Mouse (Mus musculus): Measurements from ENCODE around the gene 9530003J23Rik.
"Not testable (repeated sequence)": the region's sequence is repeated elsewhere in the genome, so short reads cannot be mapped to it uniquely, and the experiment has no call there.

9530003J23Rik gene

DNA sequence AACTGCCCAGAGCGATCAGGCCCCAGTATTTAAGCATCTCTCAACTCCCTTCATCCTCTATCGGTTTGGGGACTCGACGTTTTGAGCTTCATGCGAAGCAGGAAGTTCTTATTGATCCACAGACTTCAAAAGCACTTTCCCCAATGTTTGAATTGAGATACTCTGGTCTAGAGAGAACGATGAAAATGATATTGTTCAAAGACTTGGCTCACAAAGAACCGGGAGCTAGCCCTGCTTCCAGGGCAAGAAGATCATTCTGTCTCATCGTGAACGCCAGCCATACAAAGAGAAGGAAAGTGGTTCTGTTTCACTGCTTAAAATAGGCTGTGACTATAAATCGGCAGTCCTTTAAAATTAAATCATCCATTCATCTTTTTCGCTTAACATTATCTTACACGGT is at the start of gene 9530003J23Rik:
Gene 9530003J23Rik (minus strand): TSS at position 101 of the 400 bp plus-strand sequence.
- no peak for DNase-seq (ENCODE audit: low read depth, low spot score)

- no peak for DNase-seq (ENCODE audit: low read depth, low spot score)
Measured at GRCm38 (mm10) chr10:117287226-117287850, 48.8 kb upstream of the 9530003J23Rik start.

- no peak for DNase-seq (ENCODE audit: low read depth, low spot score)
Measured at GRCm38 (mm10) chr10:117286366-117286970, 48.0 kb upstream of the 9530003J23Rik start.

DNA sequence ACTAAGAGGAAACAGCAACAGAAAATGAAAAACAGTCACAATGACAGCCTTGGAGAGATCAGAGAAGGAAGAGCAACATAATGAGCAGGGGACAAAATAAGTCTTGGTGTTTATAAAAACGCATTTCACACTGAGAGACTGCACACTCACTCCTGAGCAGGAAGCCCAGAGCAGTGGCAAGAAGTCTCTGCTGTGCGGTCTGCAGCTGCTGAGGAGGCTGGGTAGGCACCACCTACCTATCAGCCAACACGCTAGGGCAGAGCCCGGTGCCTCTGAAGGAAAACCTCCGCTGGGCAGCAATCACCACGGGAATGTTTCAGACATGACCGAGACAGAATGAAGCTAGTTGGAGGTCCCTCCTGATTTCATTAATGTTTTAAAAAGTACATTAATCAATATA is 47.1 kb upstream of the 9530003J23Rik start:
- DNase-seq (ENCODE audit: low read depth, low spot score), result not testable (repeated sequence)

DNA sequence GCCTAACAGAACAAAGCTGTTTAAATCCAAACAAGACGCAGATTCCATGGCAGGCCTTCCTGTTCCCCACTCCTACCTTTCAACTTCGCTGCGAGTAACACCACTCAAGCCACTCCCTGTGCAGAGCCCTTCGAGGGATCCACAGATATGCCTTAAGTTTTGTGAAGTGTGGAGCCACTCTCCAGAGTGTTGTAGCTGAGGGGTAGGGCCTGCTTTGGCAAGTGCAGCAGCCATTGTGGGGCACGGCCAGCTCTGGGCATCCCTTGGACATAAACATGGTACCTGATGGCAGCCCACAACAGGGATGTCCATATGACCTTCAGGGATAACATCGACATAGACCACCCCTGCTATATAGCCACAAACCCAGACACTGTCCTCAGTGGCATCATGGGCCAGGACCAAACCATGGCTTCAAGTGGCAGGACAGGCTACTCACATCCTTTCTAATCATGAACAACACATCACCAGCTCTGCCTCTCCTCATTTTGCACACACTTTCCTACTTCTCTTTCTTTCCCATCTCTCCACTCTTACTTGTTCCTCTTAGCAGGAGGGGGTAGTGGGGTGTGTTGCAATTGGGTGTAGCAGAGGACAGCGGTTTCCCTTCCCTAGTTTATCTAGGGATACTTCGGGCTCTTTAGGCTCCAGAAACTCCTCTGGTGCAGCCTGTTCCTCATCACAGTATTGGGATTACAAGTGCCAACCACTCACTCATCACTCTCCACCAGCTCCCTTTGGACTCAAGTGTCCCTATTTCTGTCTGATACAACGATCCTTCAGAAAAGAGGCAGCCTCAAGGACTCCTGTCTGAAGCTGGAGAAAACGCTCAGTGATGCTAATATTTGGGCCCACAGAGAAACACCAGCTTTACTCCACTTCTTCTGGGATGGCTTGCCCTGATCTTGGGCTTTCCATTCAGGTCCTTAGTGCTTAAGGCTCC is 46.3 kb upstream of the 9530003J23Rik start:
- DNase-seq (ENCODE audit: low read depth, low spot score), result no peak

DNA sequence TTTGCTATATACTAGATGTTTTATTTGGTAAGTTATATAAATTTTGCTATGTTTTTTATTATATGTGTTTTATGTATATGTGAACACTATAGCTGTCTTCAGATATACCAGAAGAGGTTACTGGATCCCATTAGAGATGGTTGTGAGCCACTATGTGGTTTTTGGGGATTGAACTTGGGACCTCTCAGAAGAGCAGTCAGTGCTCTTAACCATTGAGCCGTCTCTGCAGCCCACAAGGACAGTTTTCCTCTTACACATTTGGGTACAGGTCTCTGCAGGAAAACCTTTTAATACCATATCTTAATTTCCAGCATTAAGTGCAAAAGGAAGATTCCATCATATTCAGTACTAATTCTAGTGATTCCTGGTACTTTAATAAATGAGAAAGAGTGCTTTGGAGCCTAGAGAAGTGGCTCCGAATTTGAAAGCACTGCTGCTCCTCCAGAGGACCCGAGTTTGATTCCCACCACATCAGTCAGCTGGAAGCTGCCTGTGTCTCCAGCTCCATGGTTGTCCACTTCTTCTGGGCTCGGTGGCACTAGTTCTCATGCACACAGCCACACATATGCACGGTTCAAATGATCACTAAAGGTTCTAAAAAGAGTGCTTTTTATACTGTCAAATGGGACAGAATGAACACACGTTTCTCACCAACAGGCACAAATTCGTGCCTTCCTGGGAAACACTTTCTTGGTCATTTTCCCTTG is 45.5 kb upstream of the 9530003J23Rik start:
- DNase-seq (ENCODE audit: low read depth, low spot score), result no peak

- not testable (repeated sequence) for DNase-seq (ENCODE audit: low read depth, low spot score)
Measured at GRCm38 (mm10) chr10:117283196-117283595, 44.7 kb upstream of the 9530003J23Rik start.

DNA sequence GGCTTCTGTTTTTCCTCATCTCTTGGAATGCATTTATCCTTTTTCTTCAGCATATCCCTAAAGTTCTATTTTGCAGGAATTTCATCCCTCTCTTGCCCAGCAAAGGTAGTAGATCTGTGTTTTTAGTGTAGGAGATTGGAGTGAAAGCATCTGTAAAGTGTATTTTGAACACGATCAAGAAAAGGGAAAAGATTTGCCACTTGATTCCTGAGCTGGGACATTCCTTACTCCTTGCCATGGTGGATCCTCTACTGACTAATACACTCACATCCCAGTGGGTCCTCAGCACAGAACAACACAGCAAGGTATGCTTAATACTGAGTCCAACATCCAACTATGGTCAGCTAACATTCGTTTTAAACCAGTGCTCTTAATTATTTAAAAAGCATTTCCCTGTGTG is 44.0 kb upstream of the 9530003J23Rik start:
- no peak for DNase-seq (ENCODE audit: low read depth, low spot score)

- no peak for DNase-seq (ENCODE audit: low read depth, low spot score)
Measured at GRCm38 (mm10) chr10:117282049-117282448, 43.5 kb upstream of the 9530003J23Rik start, which contains the start of gene Lyz2. Gene Lyz2 (minus strand): TSS chr10:117282321.

- DNase-seq (ENCODE audit: low read depth, low spot score), result no peak
Measured at GRCm38 (mm10) chr10:117281381-117281920, 42.9 kb upstream of the 9530003J23Rik start.

DNA sequence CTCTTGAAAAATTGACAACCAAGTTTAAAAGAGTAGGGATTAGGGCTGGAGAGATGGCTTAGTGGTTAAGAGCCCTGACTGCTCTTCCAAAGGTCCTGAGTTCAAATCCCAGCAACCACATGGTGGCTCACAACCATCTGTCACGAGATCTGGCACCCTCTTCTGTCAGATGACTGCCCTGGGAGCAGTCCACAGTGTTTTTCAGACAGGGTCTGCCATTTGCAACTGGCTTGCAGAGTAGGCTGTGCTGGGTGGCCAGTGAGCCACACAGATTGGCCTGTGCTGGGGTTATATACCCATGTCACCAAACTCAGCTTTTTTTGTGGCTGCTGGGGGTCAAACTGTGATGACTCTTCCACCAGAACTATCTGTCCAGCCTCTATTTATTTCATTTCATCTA is 41.5 kb upstream of the 9530003J23Rik start:
- DNase-seq (ENCODE audit: low read depth, low spot score), result no peak

GRCm38 (mm10) chr10:117278510-117278909 is 40.0 kb upstream of the 9530003J23Rik start:
- DNase-seq (ENCODE audit: low read depth, low spot score), result not testable (repeated sequence)

GRCm38 (mm10) chr10:117277779-117278178 is 39.3 kb upstream of the 9530003J23Rik start:
- DNase-seq (ENCODE audit: low read depth, low spot score), result not testable (repeated sequence)

GRCm38 (mm10) chr10:117275681-117276369 is 37.3 kb upstream of the 9530003J23Rik start:
- no peak for DNase-seq (ENCODE audit: low read depth, low spot score)

DNA sequence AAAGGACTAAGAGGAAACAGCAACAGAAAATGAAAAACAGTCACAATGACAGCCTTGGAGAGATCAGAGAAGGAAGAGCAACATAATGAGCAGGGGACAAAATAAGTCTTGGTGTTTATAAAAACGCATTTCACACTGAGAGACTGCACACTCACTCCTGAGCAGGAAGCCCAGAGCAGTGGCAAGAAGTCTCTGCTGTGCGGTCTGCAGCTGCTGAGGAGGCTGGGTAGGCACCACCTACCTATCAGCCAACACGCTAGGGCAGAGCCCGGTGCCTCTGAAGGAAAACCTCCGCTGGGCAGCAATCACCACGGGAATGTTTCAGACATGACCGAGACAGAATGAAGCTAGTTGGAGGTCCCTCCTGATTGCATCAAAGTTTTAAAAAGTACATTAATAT is 36.1 kb upstream of the 9530003J23Rik start:
- not testable (repeated sequence) for DNase-seq (ENCODE audit: low read depth, low spot score)

DNA sequence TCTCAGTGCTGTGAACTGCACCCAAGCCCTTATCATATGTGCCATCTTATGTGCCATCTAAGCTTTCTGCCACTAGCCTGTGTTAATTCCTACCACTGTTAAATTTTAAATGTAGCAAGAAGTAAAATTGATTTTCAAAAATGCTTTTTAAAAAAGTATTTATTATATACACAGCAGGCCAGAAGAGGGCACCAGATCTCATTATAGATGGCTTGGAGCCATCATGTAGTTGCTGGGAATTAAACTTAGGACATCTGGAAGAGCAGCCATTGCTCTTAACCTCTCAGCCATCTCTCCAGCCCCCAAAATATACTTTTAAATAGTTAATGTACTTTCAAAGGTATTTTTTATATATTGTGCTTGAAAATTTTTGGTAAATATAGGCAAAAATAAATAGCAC is 33.5 kb upstream of the 9530003J23Rik start:
- DNase-seq (ENCODE audit: low read depth, low spot score), result peak; percentile 7

DNA sequence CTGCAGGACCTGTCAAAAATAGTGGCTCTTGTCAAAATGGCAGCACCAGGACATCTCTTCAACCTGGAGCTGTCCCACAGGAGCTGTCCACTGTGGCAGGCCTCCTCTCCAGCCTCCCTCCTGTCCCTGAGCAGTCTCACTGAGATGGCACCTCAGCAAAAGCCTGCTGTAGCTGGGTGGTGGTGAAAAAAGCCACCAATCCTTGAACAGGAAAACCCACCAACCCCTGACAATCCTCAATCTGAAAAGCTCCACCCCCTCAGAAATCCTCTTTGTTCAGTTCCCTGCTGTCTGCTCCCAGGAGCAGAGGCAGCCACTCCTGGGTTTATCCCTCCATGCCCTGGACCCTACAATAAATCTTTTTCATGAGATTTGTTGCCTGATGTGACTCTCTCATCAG is 21.4 kb upstream of the 9530003J23Rik start:
- no peak for DNase-seq (ENCODE audit: low read depth, low spot score)

DNA sequence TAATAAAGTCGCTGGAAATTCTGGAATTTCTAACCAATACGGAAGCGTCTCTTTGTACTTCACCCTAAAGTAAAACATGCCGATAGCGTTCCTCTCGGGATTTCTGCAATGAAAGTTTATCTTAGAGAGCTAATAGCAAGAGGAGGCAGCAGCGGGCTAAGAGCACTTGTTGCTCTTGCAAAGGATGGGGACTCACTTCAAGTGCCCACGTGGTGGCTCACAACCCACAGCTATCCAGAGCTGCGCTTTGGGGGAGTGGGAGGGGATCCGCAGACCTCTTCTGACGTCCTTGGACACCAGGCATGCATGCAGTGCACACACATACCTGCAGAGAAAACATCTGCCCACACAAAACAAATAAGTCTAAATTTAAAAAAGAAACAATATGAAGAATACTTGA is 2.6 kb downstream of the 9530003J23Rik start:
- no peak for DNase-seq (ENCODE audit: low read depth, low spot score)

GRCm38 (mm10) chr10:117234825-117235224 is 3.7 kb downstream of the 9530003J23Rik start:
- no peak for DNase-seq (ENCODE audit: low read depth, low spot score)

DNA sequence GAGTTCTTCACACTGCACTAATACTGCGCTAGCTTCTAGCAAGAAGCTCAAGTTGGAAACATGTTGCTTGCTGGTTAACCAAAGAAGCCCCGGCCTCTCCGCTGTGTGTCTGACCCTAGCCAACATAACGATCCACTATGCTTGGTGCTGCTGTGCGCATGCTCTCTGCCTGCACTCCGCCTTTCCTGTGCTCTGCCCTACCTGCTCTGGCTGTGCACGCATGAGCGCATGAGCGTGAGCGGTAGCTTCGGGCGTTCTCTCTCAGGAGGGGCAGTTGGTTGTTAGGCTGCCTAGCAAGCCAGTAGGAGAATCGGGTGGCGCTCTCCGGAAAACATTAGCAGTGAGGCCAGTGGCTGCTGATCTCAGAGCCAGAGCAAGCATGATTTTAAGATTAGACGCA is 8.7 kb downstream of the 9530003J23Rik start:
- DNase-seq (ENCODE audit: low read depth, low spot score), result no peak

DNA sequence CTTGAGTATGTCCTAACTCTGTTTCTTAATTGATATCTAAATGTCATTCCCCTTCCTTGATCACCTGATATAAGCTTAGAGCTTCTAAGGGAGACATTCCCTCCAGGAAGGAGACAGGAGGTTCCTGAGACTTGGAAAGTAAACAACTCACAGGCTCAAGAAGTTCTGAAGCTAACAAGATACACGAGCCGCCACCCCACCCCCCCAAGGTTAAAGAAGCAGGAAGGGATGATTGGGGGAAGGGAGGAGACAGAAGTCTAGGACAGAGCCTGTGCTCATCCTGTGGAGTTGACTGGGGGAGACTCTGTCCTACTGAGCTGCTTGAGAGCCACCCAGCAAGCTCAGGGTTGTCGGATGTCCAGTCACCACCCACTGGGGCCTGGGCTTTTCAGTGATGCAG is 12.5 kb downstream of the 9530003J23Rik start:
- DNase-seq (ENCODE audit: low read depth, low spot score), result no peak

All from CD4-positive helper T cell, adult 2 months (primary cell).